Mouse (Mus musculus) stomach, embryonic 16.5 days (tissue): Measurements from ENCODE around the gene Aunip. TPM values are rescaled to one million over a fixed set of nuclear protein-coding genes. Genes with fewer than 3 reads are reported as not detected.
A peak's percentile ranks its signal among the peaks of the same experiment; 100 is the strongest.

ENCODE experiments used
- ATAC-seq: fragments of 200-750 bp; cut with Nextera tagmentation; 2 replicates; pipeline ENCODE4 v1.8.0; 2017; ENCODE audit warnings: moderate number of reproducible peaks, moderate TSS enrichment; ENCODE audit not compliant: insufficient read depth, low FRiP score
- H3K27ac ChIP-seq: fragments of 300-500 bp; sonication (generic); 2 replicates; pipeline ENCODE4 v1.5.1; 2014; ENCODE audit warnings: low read length
- H3K27me3 ChIP-seq: fragments of 300-500 bp; sonication (generic); 2 replicates; pipeline ENCODE4 v1.6.1; 2014; ENCODE audit warnings: low read length, control low read depth, mixed read lengths; ENCODE audit not compliant: control insufficient read depth, insufficient read depth
- H3K36me3 ChIP-seq: fragments of 300-500 bp; sonication (generic); 2 replicates; pipeline ENCODE4 v1.6.1; 2014; ENCODE audit warnings: low read length; ENCODE audit not compliant: control insufficient read depth, insufficient read depth
- H3K4me1 ChIP-seq: fragments of 300-500 bp; sonication (generic); 2 replicates; pipeline ENCODE4 v1.6.1; 2014; ENCODE audit warnings: low read length, control low read depth, mixed read lengths; ENCODE audit not compliant: control insufficient read depth, insufficient read depth
- H3K4me2 ChIP-seq: fragments of 300-500 bp; sonication (generic); 2 replicates; pipeline ENCODE4 v1.6.1; 2014; ENCODE audit warnings: low read depth, low read length, mixed read lengths
- H3K4me3 ChIP-seq: fragments of 300-500 bp; sonication (generic); replicated peaks from 2 replicates; pipeline ENCODE4 v1.5.1; 2014; ENCODE audit warnings: mild to moderate bottlenecking, low read length
- H3K9ac ChIP-seq: fragments of 300-500 bp; sonication (generic); 2 replicates; pipeline ENCODE4 v1.6.1; 2014; ENCODE audit warnings: low read length
- H3K9me3 ChIP-seq: fragments of 300-500 bp; sonication (generic); replicated peaks from 2 replicates; pipeline ENCODE4 v1.6.1; 2016; ENCODE audit warnings: low read length, control low read depth; ENCODE audit not compliant: control insufficient read depth
- WGBS: fragments of 180-500 bp; shearing (Covaris S2); extraction: QIAGEN DNeasy Blood & Tissue Kit; methylation state at CpG from one replicate; pipeline ENCODE4 v1.1.7; 2014; 5-methylcytosine and 5-hydroxymethylcytosine counted together
- polyA plus RNA-seq: library from polyadenylated mRNA; unstranded; fragments of >200 nt; fragmentation: Nextera tagmentation; extraction: Ambion mirVana; gene quantifications from 2 replicates; pipeline ENCODE4 v1.2.1, GENCODE M21; 2015

Aunip gene
- polyA plus RNA-seq, 1 experiment from 2014 or later: 11.8 TPM

GRCm38 (mm10) chr4:134517719-134518118, 6.9 kb downstream of the Aunip start:
- WGBS: 83% methylated on average over 10 of the region's 10 CpGs

GRCm38 (mm10) chr4:134518541-134518940, 7.7 kb downstream of the Aunip start:
- no peak for ATAC-seq
- 89% methylated on average over 4 of the region's 4 CpGs for WGBS
- H3K4me3 ChIP-seq: no peak overlapping the region

More at GRCm38 (mm10) chr4:134517719-134518118, 6.9 kb downstream of the Aunip start:
- Histone ChIP-seq H3K27me3 (no peaks in the 10 kb centered on the region), H3K4me3 (no peak overlapping the region), H3K27ac (peak overlapping the region; percentile 83; the same call in 1 of the 2 replicates), H3K9ac (no peak overlapping the region), H3K4me1 (peaks cover 11% of the 10 kb centered on the region), H3K4me2 (no peak overlapping the region), H3K9me3 (no peaks in the 10 kb centered on the region), H3K36me3 (peaks cover 4% of the 10 kb centered on the region; the same call in 1 of the 2 replicates)
- ATAC-seq: no peak

GRCm38 (mm10) chr4:134519281-134519680, 8.5 kb downstream of the Aunip start:
- no peak overlapping the region for H3K4me3 ChIP-seq
- H3K9me3 ChIP-seq: no peaks in the 10 kb centered on the region
- peaks cover 4% of the 10 kb centered on the region; the same call in 1 of the 2 replicates for H3K36me3 ChIP-seq
- no peak for ATAC-seq
- no peak overlapping the region for H3K9ac ChIP-seq
- no peak overlapping the region for H3K27ac ChIP-seq
- H3K27me3 ChIP-seq: no peaks in the 10 kb centered on the region
- no peak overlapping the region for H3K4me2 ChIP-seq
- H3K4me1 ChIP-seq: peaks cover 10% of the 10 kb centered on the region

More at GRCm38 (mm10) chr4:134518541-134518940, 7.7 kb downstream of the Aunip start:
- H3K27me3 ChIP-seq: no peaks in the 10 kb centered on the region
- H3K4me1 ChIP-seq: peaks cover 10% of the 10 kb centered on the region
- no peak overlapping the region for H3K9ac ChIP-seq
- peaks cover 4% of the 10 kb centered on the region; the same call in 1 of the 2 replicates for H3K36me3 ChIP-seq
- no peak overlapping the region for H3K27ac ChIP-seq
- H3K9me3 ChIP-seq: no peaks in the 10 kb centered on the region
- no peak overlapping the region for H3K4me2 ChIP-seq

GRCm38 (mm10) chr4:134523447-134523846, 12.6 kb downstream of the Aunip start:
- H3K27ac ChIP-seq: no peak overlapping the region
- WGBS: 78% methylated on average over 4 of the region's 4 CpGs
- no peaks in the 10 kb centered on the region for H3K9me3 ChIP-seq
- H3K9ac ChIP-seq: no peak overlapping the region
- H3K4me2 ChIP-seq: no peak overlapping the region
- no peaks in the 10 kb centered on the region for H3K4me1 ChIP-seq
- H3K4me3 ChIP-seq: no peak overlapping the region
- no peak for ATAC-seq
- peaks cover 17% of the 10 kb centered on the region for H3K36me3 ChIP-seq
- H3K27me3 ChIP-seq: no peaks in the 10 kb centered on the region

GRCm38 (mm10) chr4:134525806-134526205, 15.0 kb downstream of the Aunip start:
- 70% methylated on average over 5 of the region's 5 CpGs for WGBS
- Histone ChIP-seq H3K9ac (no peak overlapping the region), H3K4me3 (no peak overlapping the region), H3K27ac (no peak overlapping the region), H3K4me1 (no peaks in the 10 kb centered on the region), H3K9me3 (no peaks in the 10 kb centered on the region), H3K36me3 (peaks cover 20% of the 10 kb centered on the region), H3K4me2 (no peak overlapping the region), H3K27me3 (no peaks in the 10 kb centered on the region)
- ATAC-seq: no peak

- Histone ChIP-seq H3K4me1 (no peaks in the 10 kb centered on the region), H3K4me2 (no peak overlapping the region), H3K36me3 (peaks cover 19% of the 10 kb centered on the region), H3K9me3 (no peaks in the 10 kb centered on the region), H3K27ac (no peak overlapping the region), H3K9ac (no peak overlapping the region), H3K27me3 (no peaks in the 10 kb centered on the region), H3K4me3 (no peak overlapping the region)
- WGBS: 69% methylated on average over 5 of the region's 5 CpGs
- ATAC-seq: no peak
These were observed 15.4 kb downstream of the Aunip start for GRCm38 (mm10) chr4:134526220-134526619.

- H3K4me1 ChIP-seq: peaks cover 25% of the 10 kb centered on the region
- H3K4me2 ChIP-seq: no peak overlapping the region
- H3K27ac ChIP-seq: no peak overlapping the region
- WGBS: 73% methylated on average over 4 of the region's 4 CpGs
- no peak overlapping the region for H3K4me3 ChIP-seq
- peaks cover 12% of the 10 kb centered on the region for H3K36me3 ChIP-seq
- no peak overlapping the region for H3K9ac ChIP-seq
- no peak for ATAC-seq
- H3K27me3 ChIP-seq: no peaks in the 10 kb centered on the region
- H3K9me3 ChIP-seq: no peaks in the 10 kb centered on the region
These were observed 22.1 kb downstream of the Aunip start for GRCm38 (mm10) chr4:134532928-134533327.

GRCm38 (mm10) chr4:134533421-134533820, 22.6 kb downstream of the Aunip start:
- peak overlapping the region; percentile 94 for H3K4me2 ChIP-seq
- H3K36me3 ChIP-seq: peaks cover 7% of the 10 kb centered on the region; the same call in 1 of the 2 replicates
- no peak for ATAC-seq
- no peak overlapping the region for H3K27ac ChIP-seq
- H3K9ac ChIP-seq: 0 out of 2 replicates have a peak overlapping the region, but pooled peaks have one; percentile 86
- no peaks in the 10 kb centered on the region for H3K9me3 ChIP-seq
- no peaks in the 10 kb centered on the region for H3K27me3 ChIP-seq
- WGBS: 83% methylated on average over 4 of the region's 4 CpGs
- H3K4me1 ChIP-seq: peaks cover 25% of the 10 kb centered on the region
- H3K4me3 ChIP-seq: peak overlapping the region; percentile 81; the same call in 1 of the 2 replicates

GRCm38 (mm10) chr4:134534124-134534886, 23.5 kb downstream of the Aunip start:
- Histone ChIP-seq H3K4me1 (peaks cover 25% of the 10 kb centered on the region), H3K27ac (peak overlapping the region; percentile 82), H3K4me2 (peak overlapping the region; percentile 94), H3K27me3 (no peaks in the 10 kb centered on the region), H3K9me3 (no peaks in the 10 kb centered on the region), H3K36me3 (no peaks in the 10 kb centered on the region), H3K9ac (peak overlapping the region; percentile 86), H3K4me3 (peak overlapping the region; percentile 81)
- ATAC-seq: 0 out of 2 replicates have a peak, but pooled peaks have one; percentile 2
- under 1% methylated on average over 57 of the region's 57 CpGs for whole genome bisulfite sequencing
